Mouse (Mus musculus): ENCODE results near the gene Gm30191.

Gm30191 gene

DNA sequence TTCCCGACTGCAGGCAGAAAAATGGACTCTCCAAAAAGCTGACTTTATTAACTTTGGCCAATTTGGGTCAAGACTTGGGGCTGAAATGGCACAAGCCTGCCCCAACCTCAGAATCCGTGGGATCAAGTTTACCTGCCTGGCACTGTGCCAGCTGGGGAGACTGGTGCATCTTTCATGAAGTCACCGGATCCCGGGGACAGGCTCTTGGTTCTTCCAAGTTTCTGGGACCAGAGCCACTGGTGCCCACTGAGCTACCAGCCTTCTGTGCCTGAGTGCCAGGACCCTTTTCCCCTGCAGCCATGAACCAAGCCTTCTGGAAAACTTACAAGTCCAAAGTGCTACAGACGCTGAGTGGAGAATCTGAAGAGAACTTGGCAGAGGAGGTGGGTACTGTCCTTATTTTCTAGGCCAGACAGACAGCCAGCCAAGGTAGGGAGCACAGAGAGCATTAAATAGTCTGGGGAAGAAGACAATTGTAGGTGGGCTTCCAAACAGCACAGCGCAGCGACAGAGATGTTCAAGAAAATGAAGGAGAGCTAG lies at the start of gene Gm30191:
TSS of gene Gm30191 (plus strand) at position 217 of the 540 bp plus-strand sequence.
- in situ Hi-C loops (cut with MboI, MseI): no loop called here

DNA sequence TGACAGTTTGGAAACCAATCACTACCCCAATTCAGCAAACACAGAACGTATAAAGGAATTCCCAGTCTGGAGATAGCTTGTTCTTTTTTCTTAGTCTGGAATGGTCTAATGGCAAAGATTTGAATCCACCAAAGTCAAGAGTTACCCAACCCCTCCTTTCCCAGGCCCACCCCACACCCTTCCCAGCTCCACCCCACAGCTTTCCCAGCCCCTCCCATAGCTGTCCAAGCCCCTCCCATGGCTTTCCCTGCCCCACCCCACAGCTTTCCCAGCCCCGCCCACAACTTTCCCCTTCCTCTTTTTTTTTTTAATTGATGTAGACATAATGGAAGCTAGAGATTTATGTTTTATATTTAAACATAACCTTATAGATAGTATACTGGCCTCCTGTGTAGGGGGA lies 47.4 kb upstream of the Gm30191 start:
- in situ Hi-C loops (cut with MboI, MseI): no loop called here

DNA sequence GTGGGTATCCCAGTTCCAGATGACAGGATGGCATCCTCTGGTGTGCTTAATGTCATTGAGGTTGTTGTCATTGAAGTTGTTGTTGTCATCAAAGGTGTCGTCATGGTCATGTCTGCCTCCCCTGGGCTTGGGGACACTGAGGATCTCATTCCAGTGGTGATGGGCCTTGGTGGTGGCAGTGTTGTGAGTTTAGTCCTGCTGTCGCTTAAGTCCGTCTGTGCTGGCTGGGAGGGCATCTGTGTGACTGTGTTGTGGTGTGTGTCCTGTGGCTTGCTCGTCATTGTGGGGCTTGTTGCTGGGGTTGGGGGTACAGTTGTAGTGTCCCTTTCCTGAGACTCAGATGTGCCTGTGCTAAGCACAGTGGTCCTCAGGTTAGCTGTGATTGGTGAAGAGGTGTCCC lies 43.8 kb upstream of the Gm30191 start, which contains the start of gene Gm7534:
TSS of gene Gm7534 (minus strand) at position 101 of the 400 bp plus-strand sequence.
- in situ Hi-C loops (cut with MboI, MseI): no loop called here

DNA sequence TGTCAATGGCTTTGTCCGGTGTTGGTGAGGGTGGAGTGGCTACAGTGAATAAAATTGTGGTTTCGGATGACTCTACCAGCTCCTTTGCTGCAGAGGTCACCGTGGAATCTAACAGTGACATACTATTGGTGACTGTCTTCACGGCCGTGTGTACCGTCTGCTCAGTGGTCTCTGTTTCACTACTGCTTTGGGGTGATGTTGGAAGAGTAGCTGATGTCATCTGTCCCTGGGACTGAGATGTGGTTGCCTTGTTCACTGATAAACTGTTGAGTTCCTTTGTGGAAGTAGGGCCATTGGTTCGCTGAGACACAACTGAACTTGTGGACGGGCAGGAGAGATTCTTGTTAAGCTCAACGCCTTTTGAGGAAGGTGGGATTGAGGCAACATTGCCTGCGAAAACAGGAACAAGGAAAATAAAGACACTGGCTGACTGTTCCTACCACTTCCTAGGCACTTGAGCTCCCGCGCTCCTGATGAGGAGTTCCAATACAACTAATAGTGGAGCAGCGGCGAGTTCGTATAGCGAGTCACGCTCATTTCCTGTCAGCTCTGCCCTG lies 43.3 kb upstream of the Gm30191 start:
- in situ Hi-C loops (cut with MboI, MseI): no loop called here

DNA sequence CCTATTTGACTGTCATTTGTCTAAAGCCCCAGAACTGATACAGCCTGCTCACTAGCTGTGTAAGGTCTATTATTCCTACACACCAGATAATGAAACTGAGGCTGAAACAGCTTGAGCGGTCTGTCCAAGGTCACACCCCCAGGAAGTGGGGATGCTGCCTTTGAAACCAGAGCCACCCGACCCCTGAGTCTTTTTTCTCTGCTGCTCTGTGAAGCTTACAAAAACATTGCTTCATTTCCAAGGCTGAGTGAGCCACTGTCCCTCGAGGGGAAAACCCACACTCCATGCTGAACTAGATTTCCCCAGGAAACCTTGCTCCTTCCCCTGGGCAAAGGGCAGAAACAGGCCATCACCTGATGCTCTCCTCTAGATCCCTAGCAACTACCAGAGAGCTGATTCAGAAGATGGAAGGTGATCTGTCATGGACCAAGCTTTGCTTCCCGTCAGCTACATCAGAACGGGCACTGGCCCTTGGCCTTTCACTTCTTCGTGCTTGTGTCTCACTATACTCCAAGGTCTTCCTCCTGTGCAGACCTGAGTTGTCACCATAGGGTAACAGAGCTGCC lies 40.2 kb upstream of the Gm30191 start:
- in situ Hi-C loops (cut with MboI, MseI): no loop called here

DNA sequence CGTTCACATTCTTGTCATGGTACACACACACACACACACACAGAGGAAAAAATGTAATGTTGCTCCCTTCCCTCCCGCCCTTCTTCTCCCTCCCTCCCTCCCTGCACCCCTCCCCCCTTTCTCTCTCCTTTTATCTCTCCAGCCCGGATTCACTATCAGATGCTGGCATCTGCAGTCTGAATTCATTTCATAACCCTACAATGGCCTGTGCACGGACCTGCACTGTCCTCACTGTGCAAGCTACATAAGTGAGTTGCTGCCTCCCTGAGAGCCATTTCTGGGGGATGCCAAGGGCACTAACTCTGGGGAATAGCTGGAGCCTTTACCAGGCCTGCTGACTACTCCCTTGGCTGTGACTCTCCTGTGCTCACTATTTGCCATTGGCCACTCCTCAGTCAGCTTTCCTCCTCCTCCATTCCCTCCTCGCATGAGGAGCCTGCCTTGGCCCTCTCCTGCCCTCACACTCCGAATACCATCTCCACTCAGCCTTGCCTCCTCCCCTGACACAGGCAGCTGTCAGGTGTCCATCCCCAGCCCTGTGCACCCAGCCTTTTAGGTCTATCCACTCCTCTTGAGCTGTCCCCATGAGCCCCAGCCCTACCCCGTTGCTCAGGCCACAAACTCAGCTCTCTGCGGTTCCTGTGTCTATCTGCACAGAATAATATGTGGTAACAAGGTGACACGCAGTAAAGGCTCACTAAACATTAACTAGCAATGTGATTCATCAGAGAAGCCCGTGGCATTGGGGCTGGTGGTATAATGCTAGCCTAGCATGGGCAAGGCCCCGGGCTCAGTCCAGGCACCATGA lies 23.7 kb upstream of the Gm30191 start:
- in situ Hi-C loops (cut with MboI, MseI): no loop called here

DNA sequence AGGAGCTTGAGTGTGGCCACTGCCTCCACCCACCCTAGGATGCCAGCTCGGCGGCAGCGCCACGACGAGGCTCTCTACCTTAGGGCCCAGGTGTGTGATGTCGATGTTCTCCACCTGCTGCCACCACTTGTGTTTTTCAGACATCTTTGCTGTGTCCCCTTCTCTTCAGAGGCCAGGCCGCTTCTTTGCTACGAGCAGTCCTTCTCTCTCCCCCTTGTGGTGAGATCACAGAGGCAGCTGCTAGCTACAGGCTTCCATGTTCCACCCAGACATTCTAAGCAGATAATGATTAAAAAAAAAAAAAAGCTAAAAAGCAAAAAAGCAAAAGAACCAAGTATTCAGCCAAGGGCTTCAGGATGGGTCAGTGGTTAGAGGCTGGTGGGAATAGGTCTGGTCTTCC lies 19.5 kb upstream of the Gm30191 start, which contains the start of gene Catsper4:
TSS of gene Catsper4 (minus strand) at position 190 of the 400 bp plus-strand sequence.
- in situ Hi-C loops (cut with MboI, MseI): no loop called here

DNA sequence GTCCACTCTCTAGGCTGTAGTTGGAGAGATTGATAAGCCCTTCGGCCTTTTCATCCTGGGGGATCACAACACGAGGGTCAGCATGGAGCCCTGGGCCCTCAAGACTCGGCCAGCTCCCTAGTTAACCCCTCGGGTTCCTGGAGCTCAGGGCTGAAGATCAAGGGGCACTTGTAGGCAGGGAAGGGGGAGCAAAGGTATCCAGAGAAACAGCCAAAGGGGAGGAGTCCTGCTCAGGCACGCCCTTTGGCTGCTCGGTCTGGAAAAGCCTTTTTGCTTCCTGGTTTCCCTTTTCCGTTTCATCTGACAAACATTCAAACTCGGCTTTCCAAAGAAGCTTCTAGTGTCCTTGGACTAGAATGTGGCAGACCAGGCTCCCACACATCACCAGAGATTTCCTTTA lies 16.3 kb upstream of the Gm30191 start:
- in situ Hi-C loops (cut with MboI, MseI): no loop called here

DNA sequence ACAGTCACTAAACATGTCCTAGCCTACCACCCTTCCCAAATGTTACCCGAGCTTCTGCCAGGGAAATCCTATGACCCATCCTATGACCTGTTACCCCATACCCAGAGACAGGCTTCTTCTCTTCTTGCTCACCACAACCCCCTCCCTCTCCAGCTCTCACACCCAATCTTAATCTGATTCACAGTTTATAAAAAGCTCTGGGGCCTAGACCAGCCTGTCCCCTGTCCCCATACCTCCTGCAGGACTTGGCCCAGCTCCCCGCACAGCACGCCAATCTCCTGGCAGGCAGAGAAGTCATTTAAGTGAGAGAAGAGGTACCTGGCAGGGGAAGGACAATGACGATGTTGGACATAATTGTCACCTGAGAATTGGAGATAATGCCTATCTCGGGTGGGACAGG lies 11.9 kb upstream of the Gm30191 start:
- in situ Hi-C loops (cut with MboI, MseI): no loop called here

DNA sequence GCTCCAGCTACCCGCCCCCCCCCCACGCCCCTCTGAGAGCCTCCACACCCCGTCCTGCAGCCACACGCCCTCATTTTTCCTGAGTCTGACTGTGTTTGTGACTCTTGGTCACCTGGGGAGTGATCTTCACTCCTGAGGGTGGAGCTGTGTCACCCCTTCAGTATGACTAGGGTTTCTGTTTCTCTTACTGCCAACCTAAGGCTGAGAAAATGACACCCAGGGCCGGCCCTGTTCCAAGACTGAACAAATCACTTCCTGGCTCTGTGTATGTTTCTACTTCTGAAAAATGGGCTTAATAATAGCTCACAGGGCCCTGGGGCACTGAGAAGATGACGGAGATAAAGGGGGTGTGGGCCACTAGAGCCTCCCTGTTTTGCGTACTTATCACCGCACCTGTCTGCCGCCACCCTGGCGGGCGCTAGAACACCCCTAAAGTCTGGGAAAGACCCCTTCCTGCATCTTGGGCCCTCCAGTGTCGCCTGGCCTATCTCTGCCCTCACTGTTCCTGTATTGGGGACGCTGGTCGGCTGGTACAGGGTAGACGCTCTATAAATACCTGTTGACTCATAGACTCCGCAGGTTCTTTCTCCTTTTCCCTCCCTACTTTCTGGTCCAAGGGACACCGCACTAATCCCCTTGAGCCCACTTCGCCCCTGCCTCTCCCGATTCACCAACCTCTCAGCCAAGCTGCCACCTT lies 9.0 kb upstream of the Gm30191 start:
- in situ Hi-C loops (cut with MboI, MseI): no loop called here

DNA sequence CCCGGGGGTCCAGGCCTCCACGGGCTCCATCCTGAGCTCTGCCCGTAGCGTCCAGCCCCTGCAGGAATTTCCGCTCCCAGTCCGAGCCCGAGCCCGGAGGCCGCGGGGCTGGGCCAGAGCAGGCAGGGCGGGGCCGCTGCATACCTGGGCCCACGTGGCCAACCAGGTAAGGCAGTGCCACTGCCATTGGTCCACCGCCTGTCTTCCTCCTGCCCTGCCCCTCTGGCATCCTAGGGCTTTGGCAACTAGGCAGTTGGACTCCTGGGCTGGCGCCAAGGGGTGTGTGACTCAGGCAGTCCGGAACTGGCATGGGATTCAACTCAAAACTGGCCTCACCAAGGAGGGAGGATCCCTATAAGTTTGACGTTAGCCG lies 8.5 kb upstream of the Gm30191 start, which contains the start of gene Cnksr1:
TSS of gene Cnksr1 (minus strand) at position 121 of the 373 bp plus-strand sequence.
- in situ Hi-C loops (cut with MboI, MseI): no loop called here

DNA sequence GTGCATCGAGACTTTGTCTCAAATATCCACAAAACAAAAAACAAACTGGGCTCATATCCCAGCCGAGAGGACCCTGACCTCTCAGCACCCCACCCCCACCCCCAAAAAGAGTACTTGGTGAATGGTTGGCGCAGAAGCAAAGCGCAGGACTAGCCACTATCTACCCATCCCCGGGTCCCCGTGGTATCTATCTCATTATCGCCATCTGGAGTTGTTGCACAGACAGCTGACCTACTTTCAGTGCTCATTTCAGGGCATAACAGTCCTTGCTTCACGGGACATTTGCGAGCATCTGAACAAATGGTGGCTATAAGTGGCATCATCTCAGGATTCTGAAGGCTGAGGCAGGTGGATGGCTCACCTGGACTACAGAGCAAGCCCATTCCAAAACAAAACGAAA lies 8.0 kb upstream of the Gm30191 start:
- in situ Hi-C loops (cut with MboI, MseI): no loop called here

DNA sequence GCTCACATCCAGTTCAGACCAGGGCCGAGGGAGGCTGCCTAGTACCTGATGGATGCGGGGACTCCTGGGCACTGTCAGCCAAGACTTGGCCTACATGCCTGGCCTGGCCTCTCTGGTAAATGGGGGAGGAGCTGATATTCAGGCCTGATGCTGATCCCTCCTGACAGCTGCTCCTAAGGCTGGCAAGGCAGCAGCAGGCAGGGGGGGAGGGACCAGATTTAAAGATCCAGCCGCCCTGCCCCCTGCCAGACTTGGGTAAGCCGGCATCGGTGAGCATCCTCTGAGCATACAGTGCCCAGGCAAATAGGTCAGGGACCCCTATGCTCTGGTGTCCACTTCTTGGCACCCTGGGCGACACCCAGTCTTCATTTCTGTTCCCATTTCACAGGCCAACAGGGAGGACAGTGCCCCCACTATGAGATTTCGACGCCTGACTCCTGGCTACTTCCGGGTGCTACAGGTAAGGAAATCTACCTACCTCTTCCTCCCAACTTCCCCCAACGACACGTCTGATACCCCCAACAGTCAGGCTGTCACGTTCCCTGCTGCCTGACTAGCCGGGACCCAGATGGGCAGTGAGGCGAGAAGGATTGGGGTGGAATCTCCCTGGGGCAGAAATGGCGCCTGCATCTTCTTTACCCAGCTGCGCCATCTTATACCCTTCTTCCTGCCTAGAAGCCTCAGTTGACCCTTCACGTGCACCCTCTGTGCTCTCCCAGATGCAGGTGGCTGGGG lies 3.1 kb upstream of the Gm30191 start, which contains the start of gene E130218I03Rik:
TSS of gene E130218I03Rik (plus strand) at position 147 of the 735 bp plus-strand sequence.
- in situ Hi-C loops (cut with MboI, MseI): no loop called here

DNA sequence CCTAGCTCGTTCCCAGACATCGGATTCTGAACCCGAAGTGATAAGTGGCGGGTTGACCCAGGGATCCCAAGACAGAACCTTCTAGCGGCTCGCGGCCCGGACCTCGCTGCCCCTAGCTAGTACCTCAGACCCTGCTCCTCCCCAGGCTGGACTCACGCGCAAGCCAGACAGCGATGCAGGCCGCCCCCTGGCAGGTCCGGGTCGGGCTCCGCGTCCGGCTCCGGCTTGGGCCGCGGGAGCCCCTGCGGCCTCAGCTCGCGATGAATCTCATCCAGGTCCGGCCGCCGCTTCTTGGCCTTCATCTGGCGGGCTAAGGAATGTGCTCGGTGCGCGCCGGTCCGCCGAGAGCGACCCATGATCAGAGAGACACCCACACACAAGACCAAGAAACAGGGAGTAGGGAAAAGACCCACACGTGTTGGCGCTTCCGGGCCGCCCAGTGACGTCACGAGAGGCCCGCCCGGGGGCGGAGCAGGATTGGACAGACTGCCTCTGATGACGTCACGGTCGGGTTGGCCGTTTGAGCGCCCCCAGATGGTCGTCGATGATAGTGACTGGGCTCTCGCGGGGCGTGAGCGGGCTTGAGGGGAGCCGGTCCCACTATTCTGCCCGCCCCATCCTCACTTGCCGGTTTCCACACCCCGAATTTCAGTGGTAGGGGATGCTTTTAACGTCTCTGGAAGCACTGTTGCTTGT lies 1.4 kb upstream of the Gm30191 start, which contains the start of gene Zfp593:
TSS of gene Zfp593 (minus strand) at position 445 of the 696 bp plus-strand sequence.
- in situ Hi-C loops (cut with MboI, MseI): no loop called here

DNA sequence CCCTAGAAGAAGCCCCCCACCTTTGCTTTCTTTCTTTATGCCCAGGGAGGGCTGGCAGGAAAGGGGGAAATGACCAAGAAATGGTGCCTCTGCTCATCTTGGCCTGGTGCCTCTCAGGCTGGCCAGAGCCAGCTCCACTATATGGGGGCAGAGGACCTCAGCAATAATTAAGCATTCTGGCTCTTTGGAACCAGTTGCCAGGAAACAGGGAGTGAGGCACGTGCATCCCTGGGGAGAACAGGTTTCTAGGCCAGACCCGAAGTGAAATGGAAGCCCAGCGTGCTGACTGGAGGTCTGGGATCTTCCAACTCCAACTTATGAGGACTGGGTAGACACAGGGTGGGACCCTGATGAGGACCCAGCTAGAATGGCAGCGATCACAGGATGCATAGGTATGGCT lies 479 bp upstream of the Gm30191 start:
- in situ Hi-C loops (cut with MboI, MseI): no loop called here

DNA sequence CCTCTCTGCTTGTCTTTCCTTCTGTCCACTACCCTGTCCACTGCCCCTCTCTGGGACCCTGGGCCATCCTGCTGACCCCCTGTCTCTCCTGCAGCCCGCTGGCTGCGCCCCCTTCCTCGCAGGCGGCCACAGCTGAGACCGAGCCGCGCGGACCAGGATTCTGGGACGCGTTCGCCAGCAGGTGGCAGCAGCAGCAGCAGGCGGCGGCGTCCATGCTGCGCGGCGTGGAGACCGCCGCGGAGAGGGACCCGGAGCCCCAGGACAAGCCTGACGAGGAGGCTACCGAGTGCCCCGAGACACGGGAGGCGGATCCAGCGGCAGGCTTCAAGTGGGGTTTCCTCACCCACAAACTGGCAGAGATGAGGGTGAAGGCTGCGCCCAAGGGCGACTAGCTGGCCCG lies 2.9 kb downstream of the Gm30191 start:
- in situ Hi-C loops (cut with MboI, MseI): no loop called here

DNA sequence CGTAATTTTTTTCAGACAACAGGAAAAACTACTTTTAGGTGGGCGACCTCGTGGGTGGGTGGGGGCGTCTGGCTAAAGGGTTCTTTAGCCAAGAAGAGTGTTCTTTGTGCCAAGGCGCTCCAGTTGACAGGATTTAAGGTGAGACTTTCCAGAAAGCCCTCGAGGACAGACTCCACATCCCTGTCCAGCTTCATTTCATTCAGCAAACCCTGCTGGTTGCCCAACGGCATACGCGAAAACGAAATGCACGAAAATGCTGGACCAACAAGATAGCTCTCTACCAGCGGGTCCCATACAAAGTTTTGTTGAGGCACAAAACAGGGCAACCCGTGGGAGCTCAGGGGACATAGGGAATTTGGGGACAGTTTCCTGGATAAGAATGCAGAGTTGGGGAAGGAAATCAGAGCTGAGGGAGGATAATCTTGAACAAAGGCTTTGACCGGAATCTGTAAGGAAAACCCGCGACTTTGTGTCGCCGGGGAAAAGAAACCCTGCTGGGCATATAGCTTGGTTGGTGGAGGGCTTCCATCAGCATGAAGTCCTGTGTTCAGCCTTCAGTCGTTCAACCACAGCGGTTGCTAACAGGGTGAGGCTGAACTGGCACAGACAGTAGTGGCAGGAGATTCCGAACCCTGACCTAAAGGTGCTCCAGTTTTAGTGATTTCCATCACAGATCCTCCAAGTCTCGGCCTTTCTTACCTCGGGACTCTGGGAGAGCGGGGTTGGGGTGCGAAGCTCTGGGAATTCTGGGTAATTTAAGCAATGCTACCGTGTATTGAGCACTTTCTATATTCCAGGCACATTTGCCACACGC lies 3.6 kb downstream of the Gm30191 start:
- in situ Hi-C loops (cut with MboI, MseI): no loop called here

DNA sequence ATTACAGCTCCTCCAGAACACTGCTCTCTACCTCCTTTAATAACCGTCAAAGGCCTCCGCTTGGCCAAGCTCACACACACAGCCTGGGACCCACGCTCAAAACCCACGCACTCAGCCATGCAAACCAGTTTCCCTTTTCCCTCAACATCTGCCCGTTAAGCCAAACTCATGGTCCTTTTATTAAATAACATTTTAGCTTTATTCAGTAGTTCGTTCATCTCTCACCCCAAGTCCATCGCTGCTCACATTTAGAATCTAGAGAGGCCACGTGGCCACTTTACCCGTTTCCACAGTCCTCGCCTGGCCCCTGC lies 4.2 kb downstream of the Gm30191 start:
- in situ Hi-C loops (cut with MboI, MseI): no loop called here

DNA sequence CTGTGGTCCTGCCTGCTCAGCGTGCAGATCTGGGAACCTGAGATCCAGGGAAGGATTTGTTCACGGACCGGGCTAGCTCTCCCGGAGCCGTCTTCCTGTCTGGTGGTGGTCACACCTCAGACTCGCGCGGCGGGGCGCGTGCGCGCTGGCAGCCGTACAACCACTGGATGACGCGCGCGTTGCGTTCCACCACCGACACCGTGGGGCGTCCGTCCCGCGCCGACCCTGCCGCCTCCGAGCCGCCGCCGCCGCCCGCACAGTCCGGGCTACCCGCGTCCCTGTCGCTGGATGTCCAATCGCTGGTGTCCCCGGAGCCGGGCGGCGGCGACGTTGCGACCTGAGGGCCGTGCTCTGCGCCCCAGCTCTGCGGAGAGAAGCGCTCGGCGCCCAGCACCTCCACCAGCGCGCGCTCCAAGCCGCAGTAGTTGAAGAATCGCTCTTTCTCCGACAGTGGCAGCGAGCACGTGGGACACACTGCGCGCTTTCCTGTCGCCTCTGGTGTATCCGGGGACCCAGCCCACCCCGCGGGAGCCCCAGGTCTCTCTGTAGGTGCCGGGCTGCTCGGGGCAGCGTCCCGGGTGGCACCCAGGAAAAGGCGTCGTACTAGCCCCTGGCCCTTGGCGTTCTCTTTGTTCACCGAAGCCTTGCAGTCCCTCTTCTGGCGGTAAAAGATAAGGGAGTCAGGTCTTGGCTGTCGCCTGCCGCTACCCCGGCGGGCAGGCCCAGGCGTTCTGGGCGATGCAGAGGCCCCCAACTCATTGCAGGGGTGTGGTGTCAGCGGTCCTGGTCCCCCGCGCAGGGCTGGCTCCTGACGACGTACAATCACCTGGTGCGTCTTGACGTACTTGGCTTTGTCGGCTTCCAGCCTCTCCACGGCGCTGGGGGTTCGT lies 4.8 kb downstream of the Gm30191 start:
- in situ Hi-C loops (cut with MboI, MseI): no loop called here

Measured in T-helper 2 cell (primary cell).